13 mouse cellular contexts compared by ENCODE assay signal in genomic region chr3:157321081-157321573, GRCm38 (mm10).
DNase-seq lines count a peak whose midpoint lies in the region; ATAC-seq and TF ChIP-seq lines count a peak whose summit lies in the region.
"Had no signal": no experiment of that assay in that cellular context is flagged by ENCODE, and none has a peak within 500 bp of the region (broad histone marks: within the 10 kb centered on the region; RNA-seq: fewer than 3 reads in every experiment).

No protein-coding gene starts in this region.

- H3K27me3 ChIP-seq in testis, adult 2 months (ENCODE audit: control insufficient read depth, insufficient read depth, low read length): no peaks in the 10 kb centered on the region
- no peaks in the 10 kb centered on the region for H3K27me3 ChIP-seq in forebrain, embryonic 15.5 days
- peaks cover 74% of the 10 kb centered on the region for H3K27me3 ChIP-seq in midbrain, embryonic 12.5 days
- H3K27me3 ChIP-seq: liver, embryonic 15.5 days; megakaryocyte, embryonic 14.5 days had no signal

- H3K9ac ChIP-seq in forebrain, embryonic 15.5 days (replicated peaks): no peak overlapping the region
- no peak overlapping the region for H3K9ac ChIP-seq in midbrain, embryonic 12.5 days (replicated peaks)
- H3K9ac ChIP-seq: liver, embryonic 15.5 days had no signal

- no peak overlapping the region for H3K4me2 ChIP-seq in forebrain, embryonic 15.5 days (replicated peaks)
- 0 out of 2 replicates have a peak overlapping the region, but pooled peaks have one; percentile 15 for H3K4me2 ChIP-seq in midbrain, embryonic 12.5 days (replicated peaks)
- H3K4me2 ChIP-seq: liver, embryonic 15.5 days had no signal

- 6% methylated on average over 1 of the region's 1 CpGs for WGBS in forebrain, embryonic 15.5 days
- WGBS in midbrain, embryonic 12.5 days: 6% methylated on average over 1 of the region's 1 CpGs

- no peak overlapping the region for H3K27ac ChIP-seq in testis, adult 2 months (ENCODE audit: control insufficient read depth, insufficient read depth, low read depth, low read length)
- peak overlapping the region; percentile 28; the same call in 1 of the 2 replicates for H3K27ac ChIP-seq in forebrain, embryonic 15.5 days (replicated peaks)
- H3K27ac ChIP-seq in midbrain, embryonic 12.5 days (replicated peaks): peak overlapping the region; percentile 42; the same call in 1 of the 2 replicates
- H3K27ac ChIP-seq: liver, embryonic 15.5 days had no signal

- H3K4me1 ChIP-seq in testis, adult 2 months (ENCODE audit: control insufficient read depth, insufficient read depth, low read length): no peaks in the 10 kb centered on the region
- peaks cover 13% of the 10 kb centered on the region for H3K4me1 ChIP-seq in forebrain, embryonic 15.5 days
- peaks cover 14% of the 10 kb centered on the region for H3K4me1 ChIP-seq in midbrain, embryonic 12.5 days
- H3K4me1 ChIP-seq: liver, embryonic 15.5 days; megakaryocyte, embryonic 14.5 days had no signal

- H3K9me3 ChIP-seq in forebrain, embryonic 15.5 days: no peaks in the 10 kb centered on the region
- no peaks in the 10 kb centered on the region for H3K9me3 ChIP-seq in midbrain, embryonic 12.5 days
- H3K9me3 ChIP-seq: liver, embryonic 15.5 days; megakaryocyte, embryonic 14.5 days had no signal

- peak overlapping the region; percentile 71; the same call in 1 of the 2 replicates for H3K4me3 ChIP-seq in testis, adult 2 months (ENCODE audit: control insufficient read depth, low read depth, low read length)
- H3K4me3 ChIP-seq in forebrain, embryonic 15.5 days: no peak overlapping the region
- H3K4me3 ChIP-seq in midbrain, embryonic 12.5 days: no peak overlapping the region
- H3K4me3 ChIP-seq: liver, embryonic 15.5 days; megakaryocyte, embryonic 14.5 days had no signal

- TF ChIP-seq POLR2A in testis, adult 2 months (IDR thresholded peaks at IDR 0.05; ENCODE audit: control insufficient read depth, low read depth, low read length): no peak

- no peak for DNase-seq in testis, postnatal 10 days (ENCODE audit: low spot score)
- peak; percentile 4 for DNase-seq in retina, postnatal 7 days (ENCODE audit: low read depth, low spot score)
- DNase-seq in left cerebral cortex, adult 9 months (ENCODE audit: low spot score in 2 of 2): no peak
- DNase-seq in thymus, adult 18-20 months: no peak
- DNase-seq: B cell, adult 2 months; gastrocnemius, postnatal 10 days; right cerebral cortex, postnatal 14 days had no signal

- no peaks in the 10 kb centered on the region for H3K36me3 ChIP-seq in testis, adult 2 months (ENCODE audit: control insufficient read depth, insufficient read depth, low read length)
- H3K36me3 ChIP-seq in forebrain, embryonic 15.5 days: no peaks in the 10 kb centered on the region
- no peaks in the 10 kb centered on the region for H3K36me3 ChIP-seq in midbrain, embryonic 12.5 days
- H3K36me3 ChIP-seq: liver, embryonic 15.5 days had no signal

- no peak for TF ChIP-seq CTCF in testis, adult 2 months (IDR thresholded peaks at IDR 0.05; ENCODE audit: control insufficient read depth, insufficient read depth, insufficient replicate concordance, low read depth, low read length)

- ATAC-seq in forebrain, embryonic 15.5 days (replicated peaks): peak; percentile 80
- peak; percentile 94 for ATAC-seq in midbrain, embryonic 12.5 days (ENCODE audit: low FRiP score, low read depth)
- ATAC-seq in granulocyte monocyte progenitor cell, adult 5-6 weeks (replicated peaks; ENCODE audit: poor library complexity, severe bottlenecking): no peak
